Mouse (Mus musculus) cerebellum, adult (tissue): ENCODE data around the gene Usp9y.

Source experiments
- ATAC-seq: cut with Nextera tagmentation; 2 replicates; pipeline ENCODE4 v1.9.2; 2017; ENCODE audit warnings: mild to moderate bottlenecking, moderate library complexity, mixed read lengths; ENCODE audit not compliant: insufficient number of reproducible peaks, low FRiP score, low TSS enrichment

Usp9y gene

DNA sequence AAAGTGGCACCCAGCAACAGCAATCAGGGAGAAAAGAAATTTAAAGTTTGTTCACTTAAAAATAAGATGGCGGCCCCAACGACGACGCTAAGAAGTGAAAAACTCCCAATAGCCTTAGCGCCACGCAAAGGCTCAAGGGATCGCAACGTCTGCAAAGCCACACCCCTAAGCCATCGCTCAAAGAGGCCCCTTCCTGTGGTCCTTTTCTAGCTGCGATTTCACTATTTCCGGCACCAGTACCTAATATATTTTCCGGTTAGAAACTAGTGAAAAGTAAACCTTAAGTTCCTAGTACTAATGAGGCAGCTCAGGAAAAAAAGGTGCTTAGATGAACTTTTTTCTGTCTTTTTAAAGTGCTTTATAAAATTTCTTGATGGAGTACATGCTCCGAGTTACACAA, at the start of gene Usp9y:
Usp9y (minus strand) TSS at position 101 of the 400 bp plus-strand sequence.
- no peak for ATAC-seq

DNA sequence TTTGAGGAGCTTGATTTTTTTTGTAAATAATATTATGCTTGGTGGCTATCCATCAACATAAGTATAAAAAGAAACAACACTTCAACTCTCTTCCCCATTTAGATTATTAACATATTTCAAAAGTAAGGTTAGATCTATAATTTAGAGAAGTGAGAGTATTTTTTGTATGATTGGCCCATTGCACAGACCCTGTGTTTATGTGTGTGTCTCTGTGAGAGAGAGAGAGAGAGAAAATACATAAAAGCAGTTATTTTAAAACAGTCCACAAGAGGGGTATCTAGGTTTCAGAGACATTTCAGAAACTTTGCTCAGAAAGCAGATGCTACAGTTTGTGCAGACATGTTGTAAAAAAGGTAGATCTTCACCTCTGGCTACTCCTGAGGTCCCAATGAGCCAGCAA, 165.9 kb downstream of the Usp9y start:
- no peak for ATAC-seq

DNA sequence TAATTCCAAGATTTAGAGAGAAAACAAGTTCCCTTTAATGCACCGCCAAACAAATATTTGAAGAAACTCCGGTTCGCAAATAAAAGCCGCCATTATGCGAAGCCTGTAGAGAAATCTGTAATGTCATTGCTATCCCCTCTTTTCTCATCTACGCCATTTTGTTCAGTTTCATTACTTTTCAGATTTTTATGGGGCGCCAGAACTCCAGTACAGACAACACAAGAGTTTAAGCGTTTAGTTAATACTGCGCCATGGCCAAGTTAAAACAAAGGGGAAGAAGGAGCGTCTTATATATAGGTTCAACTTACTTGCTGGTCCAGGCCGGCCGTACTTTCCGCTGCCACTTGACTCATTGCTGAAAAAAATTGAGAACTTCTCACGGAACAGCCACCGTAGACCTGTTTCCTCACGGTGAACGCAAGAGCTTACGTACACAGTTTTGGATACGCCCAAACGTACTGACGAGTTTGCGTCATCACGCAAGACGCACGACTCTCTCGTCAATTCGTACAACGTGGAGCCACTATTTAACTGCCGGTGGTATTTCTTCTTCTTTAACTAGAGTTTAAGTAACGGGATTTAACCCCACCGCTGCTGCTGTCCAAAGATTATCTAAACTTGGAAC, 173.3 kb downstream of the Usp9y start, which contains the start of gene Ddx3y:
Ddx3y (minus strand) TSS at position 459 of the 625 bp plus-strand sequence.
- ATAC-seq, result peak; percentile 100

DNA sequence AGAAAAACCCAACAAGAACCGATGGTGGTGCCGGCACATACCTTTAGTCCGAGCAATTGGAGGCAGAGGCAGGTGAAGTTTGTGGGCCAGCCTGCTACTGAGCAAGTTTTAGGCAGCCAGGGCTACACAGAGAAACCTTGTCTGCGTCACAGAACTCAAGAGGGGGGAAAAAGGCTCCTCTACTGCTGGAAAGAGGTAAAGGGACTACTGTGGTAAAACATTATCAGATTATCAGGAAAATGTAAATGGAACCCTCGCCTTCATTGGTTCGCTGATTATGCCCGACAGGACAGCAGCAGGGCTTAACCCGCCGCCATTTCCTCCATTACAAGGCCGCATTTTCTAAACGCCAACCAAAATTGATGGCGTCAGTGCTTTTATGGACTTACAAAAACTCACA, 173.8 kb downstream of the Usp9y start:
- peak; percentile 36; the same call in 1 of the 2 replicates for ATAC-seq
